Mouse (Mus musculus): ENCODE results near the gene Nr1h3.

The Nr1h3 gene

DNA sequence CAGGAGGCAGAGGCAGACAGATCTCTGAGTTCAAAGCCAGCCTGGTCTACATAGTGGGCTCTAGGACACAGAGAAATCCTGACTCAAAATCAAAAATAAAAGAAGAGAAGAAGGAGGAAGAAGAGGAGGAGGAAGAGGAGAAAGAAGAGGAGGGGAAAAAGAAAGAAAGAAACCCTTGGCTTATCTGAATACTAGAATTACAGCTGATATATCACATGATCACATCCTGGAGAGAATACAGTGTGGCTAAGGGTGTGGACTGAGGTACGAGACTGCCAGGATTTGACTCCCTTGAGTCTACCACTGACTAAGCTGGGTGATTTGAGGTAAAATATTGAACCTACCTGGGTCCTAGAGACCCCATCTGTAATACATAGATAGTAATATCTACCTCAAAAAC is 16.4 kb downstream of the Nr1h3 start:
- DNase-seq (ENCODE audit: low spot score in 2 of 2), result no peak

DNA sequence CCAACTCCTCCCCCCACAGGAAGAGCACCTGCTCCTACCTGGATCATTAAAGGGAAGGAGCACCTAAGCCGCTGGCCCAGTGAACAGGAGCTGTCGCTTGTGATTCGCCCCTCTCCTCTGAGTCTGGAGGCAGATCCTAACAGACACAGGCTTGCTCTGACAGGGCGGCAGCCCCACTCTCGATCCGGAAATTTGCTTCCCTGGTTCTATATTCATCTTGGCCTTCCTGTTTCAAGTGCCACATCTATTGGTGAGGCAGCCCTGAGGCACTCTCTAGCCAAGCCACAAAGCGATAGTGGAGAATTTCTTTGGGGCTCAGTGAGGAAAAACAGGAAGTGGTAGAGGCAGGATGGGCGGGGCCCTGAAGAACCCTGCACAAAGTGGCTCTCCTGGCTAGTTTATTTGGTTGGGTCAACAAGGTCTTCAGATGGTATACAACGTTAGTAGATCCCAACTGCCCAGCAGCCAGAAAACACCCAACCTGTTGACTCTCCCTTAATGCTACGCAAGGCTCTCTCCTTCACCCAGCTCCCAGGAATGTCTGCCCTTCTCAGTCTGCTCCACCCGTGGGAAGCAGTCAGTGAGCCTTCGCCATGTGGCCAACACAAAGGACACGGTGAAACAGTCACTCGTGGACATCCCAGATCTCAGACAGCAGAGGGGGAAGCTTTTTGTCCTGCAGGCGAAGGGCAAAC is 18.8 kb downstream of the Nr1h3 start, which contains the start of gene Madd:
Gene Madd (minus strand): TSS at position 127 of the 695 bp plus-strand sequence.
- DNase-seq (ENCODE audit: low spot score in 2 of 2), result peak; percentile 59 to 67

DNA sequence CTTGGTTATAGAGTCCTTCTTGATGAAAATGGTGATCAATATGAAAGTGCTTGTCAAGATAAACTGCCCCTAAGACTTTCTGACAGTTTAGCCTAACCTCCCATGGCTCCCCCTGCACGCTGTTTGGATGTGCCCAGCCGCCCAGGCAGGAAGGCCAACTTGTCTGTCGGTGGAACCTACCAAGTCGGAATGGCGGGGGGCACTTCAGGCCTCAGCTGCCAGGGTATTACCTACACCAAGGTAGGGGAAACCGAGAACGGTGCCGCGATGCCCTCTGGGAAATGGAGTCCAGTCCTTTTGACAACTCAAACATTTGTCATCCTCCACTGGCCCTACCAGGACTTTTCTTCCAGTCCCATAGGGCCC is 19.5 kb downstream of the Nr1h3 start:
- peak; percentile 97 to 98 for DNase-seq (ENCODE audit: low spot score in 2 of 2)

DNA sequence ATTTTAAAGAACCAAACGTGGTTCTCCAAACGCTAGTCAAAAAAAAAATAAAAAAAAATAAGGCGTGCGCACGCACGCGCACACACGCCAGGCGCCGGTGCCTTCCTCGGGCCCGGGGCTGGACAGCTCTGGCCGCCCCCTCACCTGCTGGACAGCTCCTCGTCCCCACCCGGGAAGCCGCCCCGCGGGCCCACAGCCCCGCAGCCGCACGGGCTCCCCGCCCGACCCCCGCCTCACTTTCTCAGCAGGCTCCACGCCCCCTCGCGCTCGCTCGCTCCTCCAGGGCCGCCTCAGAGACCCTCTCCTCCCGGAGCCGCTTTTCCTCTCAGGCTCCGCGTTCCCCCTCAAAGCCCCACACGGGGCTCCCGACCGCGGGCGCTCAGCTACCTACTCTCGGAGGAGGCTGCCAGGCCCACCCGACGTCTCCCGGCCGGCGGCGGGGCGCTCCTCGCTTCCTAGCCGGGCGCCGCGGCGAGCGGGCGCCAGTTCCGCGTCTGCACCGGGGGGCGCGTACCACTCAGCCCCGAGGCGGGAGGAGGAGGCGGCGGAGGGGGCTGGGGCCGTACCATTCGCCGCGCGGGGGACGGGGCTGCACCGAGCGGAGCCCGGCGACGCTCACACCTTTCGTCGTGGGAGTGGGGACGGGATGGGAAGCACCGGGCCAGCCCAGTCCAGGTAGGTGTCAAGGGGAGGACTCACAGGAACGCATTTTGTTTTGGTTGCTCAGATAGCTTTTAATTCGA is 20.1 kb downstream of the Nr1h3 start:
- peak; percentile 91 to 92 for DNase-seq (ENCODE audit: low spot score in 2 of 2)

DNA sequence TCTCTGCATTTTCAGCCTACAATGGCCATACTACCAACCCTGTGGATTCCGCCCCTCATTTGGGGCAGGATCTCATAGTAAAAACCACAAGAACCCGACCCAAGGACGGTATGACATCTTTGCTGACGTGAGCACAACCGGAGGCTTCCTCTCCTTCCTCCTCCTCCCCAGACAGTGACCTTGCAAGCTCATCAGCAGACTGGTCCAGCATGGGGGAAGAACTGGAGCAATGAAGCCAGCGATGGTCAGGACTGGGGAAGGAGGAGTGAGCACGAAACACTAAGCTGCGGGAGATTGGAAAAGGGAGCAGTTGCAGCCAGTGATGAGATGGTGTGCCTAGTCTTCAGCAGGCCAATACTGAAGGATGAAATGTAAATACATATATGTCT is 20.6 kb downstream of the Nr1h3 start:
- no peak for DNase-seq (ENCODE audit: low spot score in 2 of 2)

DNA sequence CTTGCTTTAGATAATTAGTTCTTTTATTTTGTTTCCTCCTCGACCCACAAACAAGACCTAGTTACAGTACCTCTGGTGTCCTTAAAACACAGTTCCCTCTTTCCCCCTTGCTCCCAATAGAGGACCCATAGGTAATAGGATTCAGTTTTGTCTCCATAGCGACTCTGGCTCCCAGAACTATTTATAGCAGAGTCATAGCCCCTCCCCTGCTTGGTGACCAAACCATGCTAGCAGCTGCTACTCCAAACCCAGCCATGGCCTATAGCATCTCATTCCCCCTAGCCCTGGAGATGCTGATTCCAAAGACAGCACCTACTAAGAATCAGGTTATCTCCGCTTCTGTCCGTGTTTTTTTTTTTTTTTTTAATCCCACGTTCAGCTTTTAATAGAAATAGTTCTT is 21.9 kb downstream of the Nr1h3 start:
- no peak for DNase-seq (ENCODE audit: low spot score in 2 of 2)

DNA sequence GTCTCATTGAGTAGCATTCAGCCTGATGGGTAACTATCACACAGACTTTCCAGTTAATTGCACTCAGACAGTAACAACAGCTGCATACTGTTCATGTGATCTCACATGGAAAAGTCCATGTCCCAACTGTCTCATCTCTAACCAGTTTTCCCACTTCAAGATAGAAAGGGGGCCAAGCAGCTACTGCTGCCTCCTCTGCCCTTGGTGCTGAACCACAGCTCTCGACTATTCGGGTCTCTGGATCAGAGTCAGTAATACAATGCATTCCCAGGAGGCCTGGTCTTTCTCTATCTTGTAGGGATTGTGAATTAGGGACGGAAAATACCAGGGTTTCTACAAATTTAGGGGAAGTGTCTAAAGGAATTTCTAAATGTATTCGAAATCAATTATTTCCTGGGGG is 22.8 kb downstream of the Nr1h3 start:
- DNase-seq (ENCODE audit: low spot score in 2 of 2), result no peak

DNA sequence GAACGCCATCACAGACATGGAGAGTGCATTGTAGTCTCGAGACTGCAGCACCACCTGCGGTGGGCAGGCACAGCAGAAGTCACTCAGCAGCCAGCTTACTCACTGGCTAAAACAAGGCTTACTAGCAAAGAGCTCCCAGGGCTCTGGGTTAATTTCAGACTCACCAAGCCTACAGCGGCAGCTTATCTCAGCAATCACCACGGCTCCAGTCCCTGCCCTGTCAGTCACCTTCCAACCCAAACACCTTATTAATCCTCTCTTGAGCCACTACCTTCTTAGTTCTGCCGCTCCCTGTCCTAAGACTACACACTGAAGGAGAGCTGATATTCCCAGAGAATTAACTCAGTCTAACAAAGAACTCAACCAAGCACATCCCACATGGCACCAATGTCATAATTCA is 26.4 kb downstream of the Nr1h3 start:
- no peak for DNase-seq (ENCODE audit: low spot score in 2 of 2)

DNA sequence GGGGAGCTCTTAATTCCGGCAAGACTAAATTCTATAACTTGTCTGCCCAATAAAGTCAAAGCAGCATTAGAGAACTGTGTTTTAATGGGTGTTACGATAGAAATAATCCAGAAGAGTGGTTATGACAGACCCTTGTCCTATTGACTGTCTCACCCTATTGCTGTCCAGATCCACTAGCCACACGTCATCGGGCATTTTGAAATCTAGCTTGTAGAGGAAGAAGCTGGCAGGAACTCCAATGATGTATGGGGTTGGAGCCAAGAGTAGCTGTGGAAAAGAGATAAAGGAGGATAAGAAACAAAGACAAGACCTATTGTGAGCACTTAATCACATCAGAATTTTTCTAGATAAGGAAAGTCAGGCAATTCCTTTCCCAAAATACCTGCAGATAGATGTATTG is 27.1 kb downstream of the Nr1h3 start:
- DNase-seq (ENCODE audit: low spot score in 2 of 2), result no peak

DNA sequence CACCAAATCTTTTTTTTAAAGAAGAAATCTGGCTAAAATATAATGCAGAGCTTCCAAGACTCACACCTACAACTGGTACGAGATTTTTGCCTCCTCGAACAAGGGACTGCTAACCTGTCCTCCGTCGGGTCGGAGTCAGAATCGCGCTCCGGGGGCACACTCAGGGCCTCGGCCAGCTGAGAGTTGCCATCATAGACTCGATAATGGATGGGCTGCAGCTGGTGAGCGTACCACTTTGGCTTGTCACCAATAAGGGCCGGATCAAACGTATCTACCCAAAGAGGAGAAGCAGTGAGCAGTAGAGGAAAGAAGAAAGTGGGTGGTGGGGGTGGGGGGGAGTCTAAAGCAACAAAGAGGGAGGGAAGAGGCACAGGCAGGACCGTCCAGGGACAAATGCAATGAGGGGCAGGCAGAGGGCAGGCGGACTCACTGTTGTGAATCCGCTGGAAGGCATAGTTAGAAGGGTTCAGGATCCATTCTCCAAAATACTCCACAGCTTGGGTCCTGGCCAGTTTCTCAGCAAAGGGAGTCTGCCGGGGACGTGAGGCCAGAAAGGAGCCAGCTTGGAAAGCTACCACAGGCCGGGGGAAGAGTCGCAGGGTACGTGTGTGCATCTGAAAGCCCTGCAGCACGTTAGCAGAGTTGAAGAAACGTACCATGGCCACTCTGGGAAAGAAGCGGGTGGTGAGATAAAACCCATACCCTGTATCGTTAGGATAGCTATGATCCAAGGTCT is 32.9 kb downstream of the Nr1h3 start:
- no peak for DNase-seq (ENCODE audit: low spot score in 2 of 2)

DNA sequence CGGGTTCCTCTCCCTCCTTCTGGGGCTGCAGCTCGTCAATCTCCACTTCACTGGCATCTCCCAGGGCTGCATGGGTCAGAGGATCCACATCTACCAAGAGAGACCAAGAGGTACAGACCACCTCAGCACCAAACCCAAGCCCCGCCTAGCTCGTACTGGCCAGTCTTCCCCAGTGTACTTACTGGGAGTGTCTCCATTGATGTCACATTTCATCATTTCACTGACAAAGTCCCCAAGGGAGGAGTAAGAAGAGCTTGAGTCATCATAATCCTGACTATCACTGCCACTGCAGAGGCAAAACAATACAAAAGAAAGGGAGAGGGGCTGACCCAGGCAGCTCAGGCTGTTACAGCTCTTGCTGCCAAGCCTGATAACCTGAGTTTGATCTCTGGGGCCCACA is 35.0 kb downstream of the Nr1h3 start:
- no peak for DNase-seq (ENCODE audit: low spot score in 2 of 2)

DNA sequence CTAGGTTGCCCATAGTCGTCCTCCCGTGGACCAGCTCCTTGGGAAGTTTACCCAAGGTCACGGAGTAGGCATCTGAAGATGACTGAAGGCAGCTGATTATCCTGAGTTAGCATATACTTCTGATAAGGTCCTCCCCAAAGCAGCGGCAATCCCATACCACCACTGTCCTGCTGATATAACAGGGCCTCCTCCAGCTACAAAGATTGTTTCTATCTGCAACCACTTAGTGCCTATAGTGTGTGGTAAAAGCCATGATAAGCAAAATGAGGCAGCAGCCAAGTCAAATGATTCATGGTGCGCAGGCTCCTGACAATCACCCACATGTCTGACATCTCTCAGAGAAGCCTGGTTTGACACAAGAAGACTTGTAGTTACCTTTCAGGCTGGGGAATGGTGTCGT is 37.6 kb downstream of the Nr1h3 start:
- DNase-seq (ENCODE audit: low spot score in 2 of 2), result no peak

DNA sequence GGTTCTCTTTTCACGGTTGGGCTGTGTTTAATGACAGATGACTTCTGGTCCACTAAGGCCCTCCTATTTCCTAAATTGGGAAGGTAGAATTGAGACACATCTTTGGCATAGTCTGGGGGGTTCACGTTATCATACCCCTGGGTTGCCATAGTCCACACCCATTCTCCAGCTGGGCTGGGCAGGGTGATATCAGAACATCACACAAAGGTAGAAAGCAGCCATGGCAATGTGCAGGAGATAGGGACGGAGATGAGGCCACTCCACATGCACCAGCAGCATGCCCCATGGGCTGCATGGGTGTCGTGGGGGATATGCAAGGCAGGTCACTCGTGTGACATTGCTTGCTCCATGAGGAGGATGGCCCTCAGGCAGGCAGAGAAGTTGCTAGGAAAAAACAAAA is 39.1 kb downstream of the Nr1h3 start:
- DNase-seq (ENCODE audit: low spot score in 2 of 2), result no peak

DNA sequence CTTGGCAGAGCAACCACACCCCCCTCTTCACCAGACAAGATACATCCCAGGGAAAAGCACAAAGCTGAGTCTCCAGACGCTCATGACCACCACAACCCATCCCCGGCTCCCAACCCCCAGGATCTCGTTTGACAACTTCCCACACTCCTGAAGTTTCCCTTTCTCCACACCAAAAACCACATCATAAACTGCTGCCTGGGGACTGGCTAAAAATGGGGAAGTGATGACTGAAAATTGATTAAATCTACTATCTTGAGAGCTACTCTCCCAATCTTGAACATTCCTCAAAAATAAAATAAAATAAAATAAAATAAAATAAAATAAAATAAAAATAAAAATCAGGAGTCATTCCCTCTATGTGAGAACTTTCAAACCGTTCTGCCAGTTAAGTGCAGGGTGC is 39.7 kb downstream of the Nr1h3 start:
- DNase-seq (ENCODE audit: low spot score in 2 of 2), result no peak

DNA sequence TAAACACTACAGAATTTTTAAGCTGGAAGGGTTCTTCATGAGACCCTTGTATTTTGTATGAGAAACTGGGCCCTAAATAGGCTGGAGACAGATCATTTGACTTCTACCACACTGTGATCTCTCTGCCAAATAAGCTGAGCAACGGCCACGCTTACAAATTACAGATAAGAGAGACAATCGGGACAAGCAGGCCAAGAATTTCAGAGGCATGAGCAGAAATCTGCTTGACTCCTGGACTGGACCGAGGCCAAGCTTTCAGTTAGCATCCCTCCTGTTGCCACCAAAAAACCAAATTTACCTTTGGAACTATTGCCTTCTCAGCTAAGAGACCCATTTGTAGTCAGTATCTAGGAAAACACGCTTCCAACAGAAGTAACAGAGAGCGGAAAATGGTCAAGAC is 42.0 kb downstream of the Nr1h3 start:
- no peak for DNase-seq (ENCODE audit: low spot score in 2 of 2)

DNA sequence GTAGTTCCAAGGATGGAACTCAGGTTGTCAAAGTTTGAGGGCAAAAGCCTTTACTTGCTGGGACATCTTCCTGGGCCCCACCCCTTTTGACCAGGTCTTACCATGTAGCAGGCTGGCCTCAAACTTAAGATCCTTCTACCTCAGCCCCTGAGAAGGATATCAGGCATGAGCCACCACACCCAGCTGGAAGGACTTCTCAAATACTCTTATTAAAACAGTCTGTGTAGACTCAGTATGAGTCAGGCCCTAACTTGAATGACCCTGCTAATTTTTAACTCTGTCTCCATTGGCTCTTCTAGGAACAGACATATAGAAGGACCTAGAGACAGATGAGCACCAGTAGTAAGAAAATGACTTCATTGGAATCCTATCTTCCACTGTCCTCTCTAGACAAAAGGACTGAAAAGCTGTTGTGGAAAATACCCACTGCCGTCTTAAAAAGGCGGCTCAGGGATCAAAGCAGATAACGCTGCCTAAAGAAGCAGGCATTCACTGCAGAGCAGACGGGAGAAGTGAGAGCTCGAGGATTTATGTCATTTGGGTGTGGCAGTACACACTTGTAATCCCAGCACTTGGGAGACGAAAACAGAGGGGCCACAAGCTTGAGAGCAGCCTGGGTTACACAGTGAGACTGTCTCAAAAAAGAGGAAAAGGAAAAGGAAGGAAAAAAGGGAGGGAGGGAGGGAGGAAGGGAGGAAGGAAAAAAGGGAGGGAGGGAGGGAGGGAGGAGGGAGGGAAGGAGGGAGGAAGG is 45.5 kb downstream of the Nr1h3 start:
- no peak for DNase-seq (ENCODE audit: low spot score in 2 of 2)

DNA sequence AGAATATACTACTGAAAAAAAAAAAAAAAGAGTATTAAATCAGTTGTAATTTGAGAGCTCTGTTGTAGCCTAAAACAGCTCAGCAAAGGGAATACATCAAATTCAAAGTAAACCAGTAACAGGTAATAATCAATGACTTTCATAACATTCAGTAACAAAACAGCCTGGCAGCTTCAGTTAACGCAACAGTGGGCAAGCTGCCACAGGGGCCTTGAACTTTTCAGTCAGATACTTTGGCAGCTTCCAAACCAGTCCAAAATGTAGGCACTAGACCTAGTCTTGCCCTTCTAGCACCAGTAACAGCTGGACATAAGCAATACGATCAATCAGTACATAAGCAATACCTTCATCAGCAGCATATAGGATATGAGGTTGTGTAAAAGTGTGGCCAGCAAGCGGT is 48.5 kb downstream of the Nr1h3 start:
- no peak for DNase-seq (ENCODE audit: low spot score in 2 of 2)

DNA sequence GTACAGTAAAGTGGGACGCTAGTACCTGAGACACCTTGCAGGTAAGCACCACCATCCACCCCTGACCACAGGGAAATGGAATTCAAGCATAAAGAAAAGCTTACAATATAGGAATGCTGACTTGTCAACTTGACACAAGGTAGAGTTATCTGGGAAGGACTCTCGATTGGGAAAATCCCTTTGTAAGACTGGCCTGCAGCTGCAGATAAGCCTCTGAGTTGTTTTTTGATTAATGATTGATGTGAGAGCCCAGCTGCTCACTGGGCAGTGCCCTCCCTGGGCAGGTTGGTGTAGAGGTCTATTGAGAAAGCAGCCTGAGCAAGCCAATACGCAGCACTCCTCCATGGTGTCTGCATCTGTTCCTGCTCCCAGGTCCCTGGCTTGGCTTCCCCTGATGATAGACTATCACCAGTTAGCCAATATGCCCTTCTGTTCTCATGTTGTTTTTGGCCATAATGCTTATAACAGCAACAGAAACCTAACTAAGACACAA is 49.7 kb downstream of the Nr1h3 start:
- no peak for DNase-seq (ENCODE audit: low spot score in 2 of 2)

DNA sequence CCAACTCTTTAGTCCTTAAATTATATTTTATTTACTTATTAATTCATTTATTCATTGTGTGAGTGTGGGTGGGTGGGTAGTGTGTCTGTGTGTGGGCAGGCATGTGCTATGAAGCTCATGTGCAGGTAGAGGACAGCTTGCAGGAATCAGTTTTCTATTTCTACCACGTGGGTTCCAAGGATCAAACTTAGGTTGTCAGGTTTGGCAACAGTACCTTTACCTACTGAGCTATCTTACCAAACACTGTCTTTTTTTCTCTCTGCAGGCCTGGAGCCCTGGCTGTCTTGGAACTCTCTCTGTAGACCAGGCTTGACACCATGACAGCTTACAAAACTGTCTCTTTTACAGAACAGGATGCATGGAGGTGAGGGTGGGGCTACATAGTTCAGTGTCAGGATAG is 51.3 kb downstream of the Nr1h3 start:
- DNase-seq (ENCODE audit: low spot score in 2 of 2), result no peak

DNA sequence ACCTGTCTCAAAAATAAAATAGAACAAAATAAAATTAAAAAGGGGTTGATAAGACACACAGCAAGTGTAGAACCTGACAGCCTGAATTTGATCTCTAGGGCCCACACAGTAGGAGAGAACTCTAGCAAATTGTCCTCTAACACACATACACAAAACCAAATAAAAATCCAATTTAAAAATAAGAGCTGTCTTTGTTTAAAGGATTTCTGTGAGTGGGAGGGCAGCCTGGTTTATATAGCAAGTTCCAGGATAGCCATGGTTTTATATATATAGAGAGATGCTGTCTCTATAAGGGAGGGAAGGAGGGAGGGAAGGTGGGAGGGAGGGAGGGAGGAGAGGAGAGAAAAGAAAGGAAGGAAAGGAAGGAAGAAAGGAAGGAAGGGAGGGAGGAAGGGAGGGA is 54.5 kb downstream of the Nr1h3 start:
- DNase-seq (ENCODE audit: low spot score in 2 of 2), result no peak

DNA sequence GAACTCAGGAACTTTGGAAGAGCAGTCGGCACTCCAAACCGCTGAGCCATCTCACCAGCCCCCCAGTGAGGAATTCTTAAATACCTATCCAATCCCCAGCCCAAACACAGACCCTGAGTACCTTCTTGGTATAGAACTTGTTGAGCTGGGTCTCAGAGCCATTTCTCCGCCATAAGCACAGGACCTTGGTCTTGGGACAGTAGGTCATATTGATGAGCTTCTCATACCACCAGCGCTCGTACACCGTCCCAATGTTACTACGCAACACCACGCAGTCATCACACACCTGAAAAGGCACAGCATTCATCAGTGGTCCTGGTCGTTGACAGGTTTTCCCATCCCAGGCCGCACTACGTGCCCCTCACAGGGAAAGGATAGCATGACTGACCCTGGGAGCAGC is 59.2 kb downstream of the Nr1h3 start:
- no peak for DNase-seq (ENCODE audit: low spot score in 2 of 2)

DNA sequence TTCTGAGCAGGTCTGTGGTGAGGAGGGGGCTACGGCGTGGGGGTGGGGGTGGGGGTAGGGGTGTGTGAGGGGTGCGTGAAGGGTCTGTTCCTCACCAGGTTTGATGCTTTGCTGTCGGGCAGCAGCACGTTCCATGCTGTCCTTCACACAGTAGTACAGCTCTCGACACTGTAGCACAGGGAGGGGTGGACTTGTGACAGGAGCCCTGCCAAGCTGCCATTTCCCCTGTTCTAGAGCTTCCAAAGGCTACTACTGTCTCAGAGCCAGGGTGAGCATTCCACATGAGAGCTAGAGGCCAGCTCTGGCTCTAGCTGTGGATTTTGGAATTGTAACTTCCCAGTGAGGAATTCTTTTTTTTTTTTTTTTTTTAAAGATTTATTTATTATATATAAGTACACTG is 59.7 kb downstream of the Nr1h3 start:
- no peak for DNase-seq (ENCODE audit: low spot score in 2 of 2)

Measured in thymus, postnatal 10 days (tissue).